Mouse (Mus musculus) stomach, adult 2 months (tissue): ENCODE data around the gene Olfr167. TPM values are rescaled to one million over a fixed set of nuclear protein-coding genes. Genes with fewer than 3 reads are reported as not detected.

Experiments used
- polyA plus RNA-seq: library from polyadenylated mRNA; depleted of rRNA; stranded (reverse); fragments of >200 nt; gene quantifications from 2 replicates; pipeline ENCODE4 v1.2.3, GENCODE M21; 2012; rRNA removed

Olfr167 gene
- polyA plus RNA-seq: not detected in 2 replicates

GRCm38 (mm10) chr16:19522166-19522565 lies at the start of gene Olfr167:
Gene Olfr167 (minus strand): TSS chr16:19522266.

DNA sequence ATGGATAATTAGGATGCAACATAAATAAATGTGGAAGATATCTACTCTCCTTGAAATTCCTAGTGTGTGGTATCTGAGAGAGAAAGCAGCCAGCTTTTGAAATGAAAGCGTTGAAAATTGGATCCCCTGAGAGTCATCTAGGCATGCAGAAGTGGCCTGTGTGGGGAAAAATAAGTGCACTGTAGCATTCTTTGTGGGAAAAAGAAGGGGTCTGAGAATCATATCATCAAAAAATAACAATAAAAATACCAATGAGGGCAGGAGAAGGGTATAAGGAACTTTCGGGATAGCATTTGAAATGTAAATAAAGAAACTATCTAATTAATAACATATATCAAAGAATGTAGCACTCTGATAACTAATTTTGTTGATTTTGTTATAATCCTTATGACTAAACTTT lies 49.6 kb upstream of the Olfr167 start, which contains the start of gene Olfr169:
Gene Olfr169, minus strand, starts transcription at position 101 of the 400 bp plus-strand sequence.

DNA sequence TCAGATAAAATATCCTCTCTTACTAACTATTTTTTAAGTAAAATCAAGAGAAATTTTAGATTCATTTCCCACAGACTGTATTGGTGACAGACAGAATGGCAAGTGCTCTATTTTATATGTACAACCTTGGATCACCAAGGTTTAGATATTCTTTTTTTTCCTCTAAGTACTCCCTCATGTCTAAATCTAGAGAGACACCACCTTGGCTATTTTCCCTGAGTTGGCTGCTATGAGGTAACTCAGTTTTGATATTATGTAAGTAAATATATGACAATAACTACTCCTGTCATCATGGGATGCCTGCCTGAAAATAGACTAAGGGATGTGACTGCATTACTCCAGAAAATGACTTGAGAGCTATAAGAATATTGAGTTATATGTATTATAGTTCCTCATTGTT lies 13.4 kb upstream of the Olfr167 start, which contains the start of gene Olfr168:
Gene Olfr168, minus strand, starts transcription at position 101 of the 400 bp plus-strand sequence.

GRCm38 (mm10) chr16:19483394-19483793 lies 38.7 kb downstream of the Olfr167 start, which contains the start of gene Olfr166:
Gene Olfr166 (plus strand): TSS chr16:19483694.

Other genes with a start within 250 kb of the Olfr167 start
- gene Olfr164, start 208.2 kb downstream of the Olfr167 start, polyA plus RNA-seq: not detected in 2 replicates
- not detected in 2 replicates for gene Olfr165, start 99.1 kb downstream of the Olfr167 start, polyA plus RNA-seq
- not detected in 2 replicates for gene Olfr166, start 38.6 kb downstream of the Olfr167 start, polyA plus RNA-seq
- not detected in 2 replicates for gene Olfr168, start 13.3 kb upstream of the Olfr167 start, polyA plus RNA-seq
- gene Olfr169, start 49.5 kb upstream of the Olfr167 start, polyA plus RNA-seq: not detected in 2 replicates
- not detected in 2 replicates for gene Olfr170, start 89.6 kb upstream of the Olfr167 start, polyA plus RNA-seq
- not detected in 2 replicates for gene Olfr171, start 107.7 kb upstream of the Olfr167 start, polyA plus RNA-seq
- gene Lamp3, start 184.1 kb upstream of the Olfr167 start, polyA plus RNA-seq: not detected in 2 replicates
- gene B3gnt5, start 237.9 kb upstream of the Olfr167 start, polyA plus RNA-seq: 0.05 TPM in 1 of 2 replicates, not detected in the other